Mouse (Mus musculus) heart, postnatal 25 days (tissue): Measurements from ENCODE around the gene Tmem159. TPM values are rescaled to one million over a fixed set of nuclear protein-coding genes. Genes with fewer than 3 reads are reported as not detected.

Source experiments
- DNase-seq: peaks from one replicate; pipeline ENCODE4 v3.0.0; 2022; ENCODE audit warnings: low spot score
- intact Hi-C: fragments of 180-260 bp; cut with DNase I; formaldehyde crosslinking; loops from one replicate; pipeline ENCODE4 v1.15.1; 2025
- total RNA-seq, 2 experiments: library from RNA; stranded (reverse); gene quantifications; 2 replicates each; pipeline ENCODE4 v1.2.3; 2021

Tmem159 gene
- total RNA-seq = 10 to 100 TPM; 19.5 to 23.2 TPM

DNA sequence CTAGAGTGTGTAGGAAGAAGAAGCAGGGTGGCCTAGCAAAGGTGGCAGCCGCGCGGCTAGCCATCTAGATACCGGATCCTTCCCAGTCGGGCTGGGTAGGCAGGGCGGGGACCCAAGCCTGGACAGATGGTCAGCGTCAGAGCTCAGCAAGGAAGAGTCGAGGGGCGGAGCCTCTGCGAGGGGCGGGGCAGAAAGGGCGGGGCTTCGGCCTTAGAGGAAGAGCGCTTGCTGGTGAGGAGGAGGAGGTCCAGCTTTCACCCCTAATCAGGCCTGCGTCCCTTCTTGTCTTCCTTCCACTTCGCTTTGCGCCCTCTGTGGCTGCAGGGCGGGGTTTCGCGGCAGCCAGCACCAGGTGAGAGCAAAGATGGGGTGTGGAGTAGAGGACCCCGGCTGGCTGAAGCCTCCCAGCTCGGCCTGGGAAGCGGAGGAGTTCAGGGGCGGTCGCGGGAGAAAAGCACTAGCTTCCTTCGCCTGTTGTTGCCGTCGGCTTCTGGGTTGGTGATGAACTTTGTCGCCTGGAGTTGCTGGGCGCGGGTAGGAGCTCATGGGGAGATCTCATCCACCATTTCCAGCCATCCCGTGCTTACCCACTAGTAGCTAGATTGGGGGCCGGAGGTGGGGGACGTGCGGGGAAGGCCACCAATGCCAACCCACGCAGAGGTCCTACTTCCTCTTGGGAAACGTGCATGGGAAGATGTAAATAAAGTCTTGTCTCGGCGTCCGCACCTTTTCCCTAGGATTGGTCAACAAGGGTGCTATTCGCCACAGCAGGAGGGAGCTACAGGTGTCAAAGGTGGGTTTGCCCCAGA lies at the start of gene Tmem159:
Gene Tmem159 (plus strand): TSS at position 190 of the 809 bp plus-strand sequence.
- intact Hi-C loops = no loop called here

DNA sequence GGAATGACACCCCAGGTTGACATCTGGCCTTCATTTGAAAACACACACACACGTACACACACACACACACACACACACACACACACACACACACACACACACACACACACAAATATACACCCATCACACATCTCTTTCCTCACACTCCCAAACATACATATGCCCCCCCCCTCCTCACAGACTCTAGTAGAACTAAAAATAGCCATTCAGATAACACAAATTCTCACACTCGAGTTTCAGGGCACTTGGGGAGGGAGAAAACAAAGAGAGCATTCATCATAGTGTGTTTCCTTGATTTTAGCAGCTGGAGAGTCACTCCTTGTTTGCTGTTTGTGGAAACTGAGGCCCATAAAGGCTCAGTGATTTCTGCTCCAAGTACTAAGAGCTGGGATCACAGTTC lies 48.1 kb upstream of the Tmem159 start:
- intact Hi-C loops = no loop called here

More for the DNA sequence above, at the start of gene Tmem159:
- peak; percentile 87 for DNase-seq

DNA sequence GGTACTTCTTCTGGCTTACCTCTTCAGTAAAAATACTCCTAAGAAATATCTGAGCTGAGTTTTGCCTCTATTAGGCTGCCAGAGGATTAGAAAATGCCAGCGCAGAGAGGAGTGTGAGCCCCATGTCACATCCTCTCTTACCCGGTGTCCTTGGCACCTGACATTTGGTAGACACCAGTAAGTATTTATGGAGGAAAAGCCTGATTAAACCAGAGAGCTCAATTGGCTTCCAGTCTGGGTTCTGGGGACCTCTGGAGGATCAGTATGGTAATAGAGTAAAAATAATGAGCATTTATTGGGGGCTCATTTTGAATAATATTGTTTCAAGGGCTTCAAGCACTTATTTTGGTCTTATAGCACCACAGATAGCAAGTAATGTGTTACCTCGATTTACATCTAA lies 46.7 kb upstream of the Tmem159 start:
- DNase-seq = no peak
- intact Hi-C loops = loop anchor here (5.0 kb wide), 1 partner anchor 208 kb away; no protein-coding TSS in a partner anchor

More for the DNA sequence above, 48.1 kb upstream of the Tmem159 start:
- DNase-seq = no peak

DNA sequence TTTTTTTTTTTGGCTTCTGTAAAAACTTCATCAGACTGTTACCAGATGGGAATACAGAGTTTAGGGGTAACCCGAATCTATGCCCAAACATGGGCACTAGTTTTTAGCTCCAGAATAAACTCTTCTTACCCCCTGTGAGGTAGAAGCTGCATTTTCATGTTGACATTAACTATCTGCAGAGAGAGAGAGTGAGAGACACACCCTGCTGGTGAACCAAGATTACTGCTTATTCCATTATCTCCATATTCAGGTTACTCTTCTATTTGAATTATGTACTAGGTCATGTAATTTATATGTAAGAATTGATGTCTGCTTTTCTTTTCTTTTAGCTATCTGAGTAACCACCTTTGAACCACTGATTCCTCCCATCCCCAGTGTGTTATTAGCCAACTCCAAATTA lies 38.1 kb upstream of the Tmem159 start:
- intact Hi-C loops = no loop called here
- DNase-seq = no peak

DNA sequence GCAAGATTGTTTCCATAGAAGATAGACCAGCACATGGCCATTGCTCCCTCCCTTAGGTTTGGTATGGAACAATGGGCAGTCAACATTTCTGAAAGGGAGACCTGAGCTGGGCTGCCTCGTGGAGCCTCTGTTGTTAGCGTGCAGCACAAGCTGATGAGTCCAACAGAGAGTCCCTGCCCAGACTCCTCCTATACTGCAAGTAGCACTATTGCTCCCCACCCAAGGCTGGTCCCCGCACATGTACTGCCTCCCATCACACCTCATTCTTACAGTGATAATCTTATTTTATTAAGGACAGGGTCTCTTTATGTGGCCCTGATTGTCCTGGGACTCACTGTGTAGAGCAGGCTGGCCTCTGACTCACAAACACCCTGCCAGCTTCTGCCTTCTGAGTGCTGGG lies 34.0 kb upstream of the Tmem159 start:
- intact Hi-C loops = no loop called here
- DNase-seq = no peak

DNA sequence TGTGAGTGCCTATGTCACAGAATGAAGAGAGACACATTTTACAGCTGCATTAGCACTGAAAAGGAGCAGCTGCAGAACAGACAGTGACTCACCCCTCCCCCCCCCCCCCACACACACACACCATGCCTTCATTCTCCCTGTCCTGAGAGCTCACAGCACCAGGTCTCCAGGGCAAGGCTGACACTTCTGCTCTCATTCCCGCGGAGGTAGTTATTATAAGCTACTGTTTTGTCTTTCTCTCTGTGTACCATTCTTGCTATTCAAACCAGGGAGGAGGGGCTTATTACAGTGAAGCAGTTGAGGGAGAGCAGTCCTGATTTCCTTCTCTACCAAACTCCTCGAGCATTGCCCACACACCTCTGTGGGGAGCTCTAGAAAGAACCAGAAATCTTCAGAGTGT lies 33.0 kb upstream of the Tmem159 start:
- DNase-seq = no peak
- intact Hi-C loops = no loop called here

DNA sequence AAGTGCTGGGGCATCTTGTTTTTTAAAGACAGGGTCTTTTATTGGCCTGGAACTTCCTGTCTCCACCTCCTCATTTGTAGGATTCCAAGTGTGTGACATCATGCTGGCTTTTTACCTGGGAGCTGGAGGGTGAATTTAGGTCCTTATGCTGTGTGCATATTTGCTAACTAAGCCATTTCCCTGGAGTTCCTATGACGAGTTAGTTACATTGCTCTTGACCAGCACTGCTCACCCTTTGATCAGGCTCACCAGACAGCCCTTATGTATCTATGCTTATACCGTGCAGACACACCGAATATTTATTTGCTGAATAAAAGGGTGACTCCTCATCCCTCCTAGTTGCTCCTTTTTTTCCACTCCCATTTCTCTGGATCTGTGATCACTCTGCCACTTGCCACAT lies 22.0 kb upstream of the Tmem159 start:
- intact Hi-C loops = no loop called here
- no peak for DNase-seq

DNA sequence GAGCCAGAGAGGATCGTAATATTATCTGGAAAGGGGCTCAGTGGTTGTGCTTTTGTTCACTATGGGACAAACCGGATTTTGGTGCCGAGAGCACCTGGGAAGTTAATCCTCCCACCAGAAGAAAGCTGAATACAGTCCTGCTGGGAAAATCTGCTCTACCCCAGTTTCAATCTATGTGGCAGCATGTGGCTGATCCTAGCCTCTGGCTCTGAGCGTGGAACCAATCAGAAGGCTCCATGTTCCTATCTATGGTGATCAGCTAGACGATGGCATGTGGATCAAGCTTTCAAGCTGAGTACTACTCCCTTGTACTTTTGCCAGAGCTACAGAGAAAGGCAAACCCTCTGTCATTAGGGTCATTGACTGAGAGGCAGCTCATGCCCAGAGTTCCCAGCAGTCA lies 9.1 kb upstream of the Tmem159 start:
- intact Hi-C loops = loop anchor here (10.0 kb wide), 1 partner anchor 378 kb away; no protein-coding TSS in a partner anchor
- no peak for DNase-seq

DNA sequence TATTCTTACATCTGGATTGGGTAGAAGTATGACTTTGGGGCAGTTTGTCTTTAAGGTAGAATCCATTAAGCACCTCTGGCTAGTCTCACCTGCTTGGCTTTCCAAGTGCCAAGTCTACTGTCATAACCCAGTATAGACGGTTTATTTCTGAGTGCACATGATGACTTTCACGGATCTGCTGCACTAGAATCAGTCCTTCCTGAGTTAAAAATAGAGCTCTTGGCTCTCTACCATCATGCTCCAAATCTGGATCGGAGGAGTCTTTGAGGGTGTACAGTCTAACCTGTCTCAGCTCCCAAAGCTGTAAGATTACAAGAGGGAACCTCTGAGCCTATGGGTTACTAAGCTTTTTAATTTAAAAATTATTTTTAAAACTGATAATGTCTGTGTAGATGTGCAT lies 7.9 kb upstream of the Tmem159 start:
- intact Hi-C loops = loop anchor here (10.0 kb wide), 1 partner anchor 379 kb away; no protein-coding TSS in a partner anchor
- DNase-seq = no peak

DNA sequence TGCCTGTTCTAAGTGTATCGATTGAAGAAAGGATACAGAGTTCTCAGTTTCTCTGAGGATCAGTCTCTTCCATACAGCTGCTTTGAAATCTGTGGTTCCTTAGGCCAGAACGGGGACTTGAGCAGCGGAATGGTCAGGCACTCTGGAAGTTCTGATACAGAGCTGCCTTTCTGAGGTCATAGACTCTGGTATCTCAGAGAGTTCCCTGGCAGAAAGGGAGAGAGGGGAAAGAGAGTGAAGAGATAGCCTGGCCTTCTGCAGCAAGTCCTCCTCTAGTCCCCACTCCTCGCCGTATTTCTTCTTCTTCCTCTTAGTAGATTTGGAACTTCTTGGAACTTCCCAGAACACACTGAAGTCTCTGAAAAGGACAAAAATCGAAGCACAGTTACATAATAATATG lies 7.0 kb upstream of the Tmem159 start, which contains the start of gene Dnah3:
Gene Dnah3 (minus strand): TSS at position 101 of the 400 bp plus-strand sequence.
- no peak for DNase-seq
- intact Hi-C loops = loop anchor here (5.0 to 10.0 kb wide), 3 partner anchors 107 to 380 kb away; partner anchors contain the start of genes Abca14 and Crym

DNA sequence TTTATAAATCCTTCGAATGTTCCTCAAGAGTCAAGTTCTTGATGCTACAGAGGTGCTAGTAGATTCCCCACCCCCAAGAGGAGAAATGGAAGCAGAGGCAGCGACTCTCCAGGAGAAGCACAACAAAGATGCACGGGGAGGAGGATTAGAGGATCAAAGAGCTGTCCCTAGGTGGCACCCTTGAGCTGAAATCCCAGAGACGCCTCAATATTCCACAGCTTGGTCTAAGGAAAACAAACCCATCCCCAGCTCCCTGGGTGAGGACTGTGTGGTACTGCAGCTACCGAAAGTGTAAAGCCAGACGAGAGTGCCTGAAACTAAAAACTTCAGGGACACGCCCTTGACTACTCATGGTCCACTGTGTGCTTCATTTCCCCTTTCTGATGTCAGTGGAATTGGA lies 4.3 kb upstream of the Tmem159 start:
- peak; percentile 7 for DNase-seq
- intact Hi-C loops = loop anchor here (2.0 to 10.0 kb wide), 4 partner anchors 104 to 383 kb away; partner anchors contain the start of genes Abca14 and Crym

DNA sequence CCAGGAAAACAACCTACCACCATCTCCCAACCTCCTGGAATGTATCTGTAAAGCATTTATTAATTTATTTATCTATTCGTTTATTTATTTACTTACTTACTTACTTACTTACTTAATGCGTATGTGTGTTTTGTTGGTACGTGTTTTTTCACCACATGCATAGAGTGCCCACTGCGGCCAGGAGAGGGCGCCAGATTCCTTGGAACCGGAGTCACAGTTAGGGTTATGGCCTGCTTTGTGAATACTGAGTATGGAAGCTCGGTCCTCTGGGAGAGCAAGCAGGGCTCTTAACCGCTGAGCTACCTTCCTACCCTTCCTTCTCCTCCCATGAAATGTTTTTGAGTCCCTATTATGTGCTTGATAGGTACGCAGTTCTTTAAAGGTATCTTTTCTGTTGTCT lies 3.8 kb upstream of the Tmem159 start:
- peak; percentile 26 for DNase-seq
- intact Hi-C loops = loop anchor here (2.0 to 10.0 kb wide), 4 partner anchors 104 to 384 kb away; partner anchors contain the start of genes Abca14 and Crym

DNA sequence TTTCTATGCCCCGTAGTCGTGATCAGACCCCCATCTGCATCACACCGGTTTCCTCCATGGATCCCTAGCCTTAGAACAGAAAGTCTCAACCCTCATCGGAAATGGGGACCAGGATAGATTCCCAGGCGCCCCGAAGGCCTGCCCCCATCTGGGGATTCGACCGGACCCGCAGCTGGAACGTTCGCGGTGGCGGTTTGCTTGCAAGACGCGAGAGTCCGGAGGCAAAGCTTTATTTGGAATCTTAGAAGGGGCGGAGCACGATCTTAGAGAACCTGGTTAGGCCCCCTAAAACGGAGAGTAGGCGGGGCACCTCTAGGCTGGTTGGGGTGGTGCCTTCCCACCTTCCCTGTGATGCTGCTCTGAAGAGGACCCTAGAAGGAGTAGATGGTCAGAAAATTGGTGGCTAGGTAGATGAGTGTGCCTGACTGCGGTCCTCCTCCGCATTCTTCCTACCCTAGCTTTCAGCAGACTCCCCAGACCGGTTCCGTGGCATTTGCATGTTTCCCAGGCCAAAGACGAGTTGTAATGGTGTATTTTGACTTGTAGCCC lies 940 bp downstream of the Tmem159 start:
- intact Hi-C loops = no loop called here
- no peak for DNase-seq

DNA sequence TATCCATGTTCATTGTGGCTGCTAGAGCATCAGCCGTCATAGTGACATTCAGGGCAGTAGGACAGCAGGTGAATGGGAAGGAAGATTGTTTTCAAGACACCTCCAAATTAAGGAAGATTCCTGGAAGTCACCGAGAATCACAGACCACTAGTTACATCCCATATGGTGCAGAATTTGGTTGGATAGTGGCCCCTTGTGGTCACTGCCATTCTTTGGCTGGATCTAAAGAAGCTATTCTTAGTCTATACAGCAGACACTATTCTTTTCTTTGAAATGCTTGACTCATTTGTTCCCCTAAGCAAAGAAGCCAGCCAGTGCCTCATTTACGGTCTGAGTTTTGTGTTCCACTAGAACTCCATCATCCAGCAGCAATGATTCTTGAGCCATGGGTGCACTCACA lies 2.8 kb downstream of the Tmem159 start:
- DNase-seq = no peak
- intact Hi-C loops = no loop called here

DNA sequence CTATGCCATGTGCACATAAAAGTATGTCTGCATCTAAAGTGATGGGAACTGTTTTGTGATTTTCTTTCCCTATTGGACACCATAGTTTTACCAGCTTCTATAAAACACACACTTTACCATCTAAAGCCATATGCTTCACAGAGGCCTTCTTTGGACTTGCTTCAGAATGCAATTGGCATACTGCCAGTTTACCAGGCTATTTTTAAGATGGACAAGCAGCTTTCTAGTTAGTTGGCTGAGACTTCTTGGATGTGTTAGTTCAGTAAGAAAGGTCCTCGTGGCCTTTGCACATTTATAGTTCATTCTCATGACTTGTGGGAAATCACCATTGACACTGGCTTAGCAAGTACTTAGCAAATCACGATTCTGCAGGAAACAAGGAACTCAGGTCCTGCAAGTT lies 4.2 kb downstream of the Tmem159 start:
- no peak for DNase-seq
- intact Hi-C loops = no loop called here

DNA sequence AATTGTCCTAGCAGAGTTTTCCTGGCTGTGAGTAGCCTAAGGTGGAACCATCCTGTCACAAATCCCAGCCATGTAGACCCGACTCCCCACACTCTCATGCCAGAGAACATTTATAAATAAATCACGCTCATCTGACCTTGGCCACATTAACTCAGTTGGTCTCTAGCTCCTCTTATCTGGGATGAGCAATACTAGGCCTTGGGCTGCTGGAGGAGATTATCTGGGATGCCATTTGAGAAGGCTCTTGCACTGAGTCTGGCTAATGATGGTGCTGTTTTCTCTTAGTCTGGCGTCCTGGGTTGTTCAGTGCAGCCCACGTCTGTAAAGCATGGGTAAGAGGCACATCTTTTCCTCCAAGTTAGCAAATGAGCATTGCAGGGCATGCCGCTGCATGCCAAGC lies 7.5 kb downstream of the Tmem159 start:
- intact Hi-C loops = no loop called here
- no peak for DNase-seq

DNA sequence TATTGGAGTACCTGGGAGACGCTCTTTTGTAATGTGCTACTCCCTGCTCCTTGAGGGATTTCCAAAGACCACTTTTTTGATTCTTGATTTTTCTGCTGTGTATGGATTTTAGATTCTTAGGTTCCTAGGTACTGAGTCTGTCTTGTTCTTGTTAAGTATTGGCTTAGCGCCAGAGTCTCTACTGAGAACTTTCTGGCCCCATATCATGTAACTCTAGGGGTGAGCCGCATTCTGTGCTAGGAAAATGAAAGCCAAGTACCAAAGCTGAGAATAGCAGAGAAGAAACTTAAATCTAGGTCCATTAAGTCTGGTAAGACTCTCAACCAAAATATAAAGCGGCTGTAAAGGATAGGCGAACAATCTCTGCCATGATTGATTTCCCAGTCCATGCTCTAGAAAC lies 14.8 kb downstream of the Tmem159 start:
- DNase-seq = no peak
- intact Hi-C loops = no loop called here

DNA sequence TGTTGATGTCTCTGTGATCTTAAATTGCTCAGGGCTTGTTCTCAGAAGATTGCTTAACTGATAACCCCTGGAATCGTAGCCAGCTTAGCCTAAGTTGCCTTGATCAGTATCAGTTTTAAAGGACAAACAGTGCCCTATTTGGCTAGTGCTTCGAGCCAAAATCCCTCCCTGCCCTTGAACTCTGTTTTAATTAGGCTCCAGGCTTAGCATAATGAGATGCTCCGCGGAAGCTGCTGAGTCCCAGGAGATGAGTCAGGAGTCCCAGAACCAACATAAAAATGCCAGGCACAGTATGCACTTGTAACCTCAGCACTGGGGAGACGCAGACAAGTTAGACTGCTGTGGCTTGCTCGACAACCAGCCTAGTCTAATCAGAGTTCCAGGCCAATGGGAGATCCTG lies 15.4 kb downstream of the Tmem159 start:
- intact Hi-C loops = no loop called here
- no peak for DNase-seq

DNA sequence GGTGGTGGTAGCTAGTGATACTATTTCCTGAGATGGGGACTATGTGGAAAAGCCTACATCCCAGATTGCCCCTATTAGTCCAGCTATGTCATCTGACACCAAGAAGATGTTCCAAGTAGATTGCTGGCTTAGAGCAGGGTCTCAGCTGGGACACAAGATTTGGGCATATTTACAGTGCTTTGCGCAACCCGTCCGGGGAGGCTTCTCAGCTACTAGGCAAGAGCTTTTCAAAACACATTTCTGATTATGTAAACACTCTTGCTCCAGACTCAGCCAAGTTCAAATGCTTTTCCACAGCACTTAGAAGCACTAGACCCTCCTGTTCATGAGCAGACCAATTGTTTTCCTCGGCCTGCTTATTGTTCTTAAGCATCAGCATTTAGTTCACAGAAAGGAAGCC lies 21.6 kb downstream of the Tmem159 start:
- peak; percentile 37 for DNase-seq
- intact Hi-C loops = loop anchor here (2.0 kb wide), 2 partner anchors 79 to 203 kb away; partner anchors contain the start of genes Abca14 and Crym

DNA sequence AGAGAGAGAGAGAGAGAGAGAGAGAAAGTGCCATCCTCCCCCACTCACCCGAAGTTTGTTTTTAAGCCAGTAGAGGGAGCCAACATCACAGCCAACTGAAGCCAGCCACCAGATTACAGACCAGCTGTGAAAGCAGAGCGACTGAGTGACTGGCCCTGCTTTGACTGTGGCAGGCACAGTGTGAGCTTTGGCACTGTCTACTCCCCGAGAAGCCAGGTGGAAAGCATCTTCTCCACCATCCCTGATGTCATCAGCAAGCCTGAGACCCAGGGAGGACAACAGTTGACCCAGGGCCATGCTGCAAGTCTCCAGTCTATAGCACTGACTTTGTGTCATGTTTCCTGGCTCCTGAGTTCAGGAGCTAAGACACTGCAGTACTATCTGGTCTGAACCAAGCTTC lies 22.7 kb downstream of the Tmem159 start:
- peak; percentile 46 for DNase-seq
- intact Hi-C loops = loop anchor here (2.0 kb wide), 2 partner anchors 78 to 202 kb away; partner anchors contain the start of genes Abca14 and Crym
